Mouse (Mus musculus) urinary bladder, postnatal 14 days (tissue): ENCODE data around the gene Ifit1.
A peak's percentile ranks its signal among the peaks of the same experiment; 100 is the strongest.

ENCODE experiments used
- DNase-seq: peaks from one replicate; pipeline ENCODE4 v3.0.0; 2021; ENCODE audit warnings: low spot score

The Ifit1 gene

DNA sequence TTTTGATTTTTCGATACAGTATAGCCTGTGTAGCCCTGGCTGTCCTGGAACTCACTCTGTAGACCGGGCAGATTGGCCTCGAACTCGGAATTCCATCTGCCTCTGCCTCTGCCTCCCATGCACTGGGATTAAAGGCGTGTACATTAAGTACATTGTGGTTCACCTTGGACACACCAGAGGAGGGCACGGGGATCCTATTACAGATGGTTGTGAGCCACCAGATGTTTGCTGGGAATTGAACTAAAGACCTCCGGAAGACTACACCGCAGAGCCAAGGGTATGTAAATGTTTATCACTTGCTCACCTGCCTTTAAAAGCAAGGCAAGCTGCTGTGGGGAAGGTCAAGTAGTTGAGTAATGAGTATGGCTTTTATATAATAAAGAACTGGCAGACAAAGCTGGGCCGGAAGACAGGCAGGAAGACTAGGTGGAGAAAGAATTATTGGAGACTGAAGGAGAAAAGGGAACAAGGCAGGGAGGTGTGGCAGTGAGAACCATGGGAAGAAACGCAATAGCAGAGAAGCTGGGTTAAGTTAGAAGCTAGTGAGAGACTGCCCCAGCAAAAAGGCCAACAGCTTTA, 14.6 kb downstream of the Ifit1 start:
- DNase-seq: no peak

DNA sequence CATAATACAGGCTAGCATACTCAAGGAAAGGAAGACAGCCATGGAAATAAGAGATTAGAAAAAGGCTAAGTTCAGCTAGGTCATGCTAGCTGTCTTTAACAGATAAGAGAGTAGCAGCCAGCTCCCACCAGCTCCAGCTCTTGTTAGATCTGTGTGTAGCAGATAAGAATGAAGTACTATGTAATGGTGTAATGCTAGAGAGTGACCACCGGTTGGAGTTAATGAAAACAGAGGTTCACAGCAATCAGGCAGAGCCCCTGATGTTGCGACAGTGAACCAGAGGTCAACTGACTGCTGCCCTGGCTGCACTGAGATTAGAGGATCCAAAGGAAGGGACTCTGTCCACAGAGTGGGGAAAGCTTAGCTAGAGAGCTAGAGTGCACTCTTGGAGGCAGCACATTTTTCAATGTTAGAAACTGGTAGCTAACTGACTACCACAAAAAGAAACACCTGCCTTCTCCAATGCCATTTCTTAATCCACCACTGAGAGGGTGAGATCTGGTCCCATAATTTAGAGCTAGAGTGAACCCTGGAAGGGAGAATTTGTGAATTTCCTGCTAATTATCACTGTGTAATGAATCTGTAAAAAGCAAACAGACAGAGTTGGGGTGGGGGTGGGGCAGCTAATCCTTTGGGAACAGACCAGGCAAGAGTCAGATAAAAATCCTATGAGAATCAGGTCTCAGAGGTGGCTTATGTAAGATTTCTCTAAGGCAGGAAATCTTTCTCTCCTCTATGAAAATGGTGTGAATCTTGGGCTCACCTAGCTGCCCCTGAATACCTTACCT, 16.0 kb downstream of the Ifit1 start:
- DNase-seq: no peak

GRCm38 (mm10) chr19:34662067-34662507, 21.4 kb downstream of the Ifit1 start:
- peak; percentile 69 for DNase-seq

DNA sequence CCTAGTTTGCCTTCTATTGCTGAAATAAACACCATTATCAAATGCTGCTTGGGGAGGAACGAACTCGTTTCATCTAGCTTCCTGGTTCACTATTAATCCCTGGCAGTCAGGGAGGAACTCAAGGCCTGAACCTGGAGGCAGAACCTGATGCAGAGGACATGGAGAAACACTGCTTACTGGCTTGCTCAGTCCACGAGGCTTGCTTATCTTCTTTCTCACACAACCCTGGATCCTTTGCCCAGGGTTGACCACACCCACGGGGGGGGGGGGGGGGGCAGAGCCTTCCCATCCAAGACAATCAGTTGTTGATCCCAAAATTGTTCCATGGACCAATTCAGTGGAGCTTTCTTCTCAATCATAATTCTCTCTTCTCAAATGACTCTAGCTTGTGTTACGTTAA, 22.1 kb downstream of the Ifit1 start:
- no peak for DNase-seq

- peak; percentile 77 for DNase-seq
Observed at GRCm38 (mm10) chr19:34666127-34666526, 25.5 kb downstream of the Ifit1 start.

GRCm38 (mm10) chr19:34673476-34673875, 32.8 kb downstream of the Ifit1 start:
- DNase-seq: peak; percentile 24

DNA sequence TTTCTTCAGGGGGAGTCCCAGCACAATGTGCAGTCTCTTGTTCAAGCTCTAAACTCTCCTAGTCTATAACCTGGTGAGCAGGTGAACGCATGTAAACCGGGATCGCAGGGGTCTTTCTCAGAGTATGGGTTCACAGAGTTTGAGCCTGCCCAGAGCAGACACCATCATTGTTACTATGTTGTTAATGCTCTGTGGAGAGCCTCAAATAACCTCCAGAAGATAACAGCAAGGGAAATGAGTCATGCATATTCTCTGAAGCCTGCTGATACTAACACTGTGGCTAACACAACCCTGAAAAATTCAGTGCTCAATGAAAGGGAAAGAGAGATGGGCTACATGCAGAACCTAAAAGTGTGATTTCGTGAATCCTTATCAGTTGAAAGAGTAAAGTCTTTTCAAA, 37.8 kb downstream of the Ifit1 start:
- no peak for DNase-seq

- peak; percentile 54 for DNase-seq
Observed at GRCm38 (mm10) chr19:34684857-34685256, 44.2 kb downstream of the Ifit1 start.

DNA sequence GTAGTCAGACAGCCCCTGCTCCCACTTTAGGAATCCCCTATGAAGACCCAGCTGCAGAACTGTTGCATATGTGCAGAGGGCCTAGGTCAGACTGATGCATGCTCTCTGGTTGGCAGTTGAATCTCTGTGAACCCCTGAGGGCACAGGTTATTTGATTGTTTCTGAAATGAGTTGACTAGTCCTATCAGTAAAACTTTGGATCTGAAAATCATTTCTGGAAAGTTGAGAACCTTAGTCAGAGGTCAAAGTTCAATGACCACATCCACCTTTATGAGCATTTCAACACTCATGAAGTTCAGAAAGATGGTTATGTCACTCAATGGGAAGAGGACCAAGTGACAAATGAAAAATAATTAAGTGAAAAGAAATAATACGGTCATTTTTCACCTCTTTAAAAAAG, 44.9 kb downstream of the Ifit1 start:
- no peak for DNase-seq

- no peak for DNase-seq
Observed at GRCm38 (mm10) chr19:34691402-34691801, 50.7 kb downstream of the Ifit1 start.

GRCm38 (mm10) chr19:34696352-34696986, 55.8 kb downstream of the Ifit1 start:
- DNase-seq: peak; percentile 45

- DNase-seq: no peak
Observed at GRCm38 (mm10) chr19:34697461-34697860, 56.8 kb downstream of the Ifit1 start.

GRCm38 (mm10) chr19:34698432-34698831, 57.8 kb downstream of the Ifit1 start:
- no peak for DNase-seq

- DNase-seq: no peak
Observed at GRCm38 (mm10) chr19:34698852-34699251, 58.2 kb downstream of the Ifit1 start.

- DNase-seq: no peak
Observed at GRCm38 (mm10) chr19:34699300-34699699, 58.6 kb downstream of the Ifit1 start.
